16 mouse cellular contexts compared by ENCODE assay signal in the genomic region with DNA sequence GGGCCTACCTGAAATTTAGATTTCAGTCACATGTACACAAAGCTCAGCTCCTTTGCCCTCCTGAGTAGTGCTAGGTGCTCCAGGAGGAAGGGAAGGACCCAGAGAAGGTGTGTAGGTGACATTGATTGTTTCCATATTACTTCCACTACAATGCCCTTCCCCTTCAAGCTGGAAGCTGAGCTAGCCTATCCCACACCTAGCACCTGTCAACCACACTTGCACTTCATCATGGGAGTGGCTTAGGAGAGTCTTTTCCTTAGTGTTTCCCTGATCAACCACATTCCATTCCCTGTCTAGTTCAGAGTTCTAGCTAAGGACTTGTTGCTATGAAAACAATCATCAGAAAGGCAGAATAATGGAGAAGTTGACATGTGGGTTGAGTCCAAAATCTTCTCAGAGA. TPM values are rescaled to one million over a fixed set of nuclear protein-coding genes. Genes with fewer than 3 reads are reported as not detected.
"Had no signal": no experiment of that assay in that cellular context is flagged by ENCODE, and none has a peak within 500 bp of the region (broad histone marks: within the 10 kb centered on the region; RNA-seq: fewer than 3 reads in every experiment).

No protein-coding gene starts in this region.

- H3K9ac ChIP-seq: limb, embryonic 13.5 days; liver, embryonic 15.5 days; midbrain, embryonic 12.5 days; neural tube, embryonic 13.5 days had no signal

- H3K27ac ChIP-seq: limb, embryonic 13.5 days; liver, embryonic 15.5 days; macrophage; midbrain, embryonic 12.5 days; neural tube, embryonic 13.5 days had no signal

- H3K9me3 ChIP-seq: limb, embryonic 13.5 days; liver, embryonic 15.5 days; midbrain, embryonic 12.5 days; neural tube, embryonic 13.5 days had no signal

- H3K4me1 ChIP-seq: liver, embryonic 15.5 days; megakaryocyte, embryonic 14.5 days; neural tube, embryonic 13.5 days had no signal

- ATAC-seq: midbrain, embryonic 16.5 days had no signal

- H3K4me3 ChIP-seq: limb, embryonic 13.5 days; liver, embryonic 15.5 days; megakaryocyte, embryonic 14.5 days; midbrain, embryonic 12.5 days; neural tube, embryonic 13.5 days had no signal

- H3K36me3 ChIP-seq: limb, embryonic 13.5 days; liver, embryonic 15.5 days; midbrain, embryonic 12.5 days; neural tube, embryonic 13.5 days had no signal

- H3K27me3 ChIP-seq: limb, embryonic 13.5 days; liver, embryonic 15.5 days; midbrain, embryonic 12.5 days; neural tube, embryonic 13.5 days had no signal

- DNase-seq: kidney, adult 18-20 months; kidney, postnatal 25 days; retina, postnatal 1 day; right cerebral cortex, postnatal 14 days; thymus, postnatal 4 days had no signal

- H3K4me2 ChIP-seq: limb, embryonic 13.5 days; liver, embryonic 11.5 days; liver, embryonic 15.5 days; midbrain, embryonic 12.5 days; neural tube, embryonic 13.5 days had no signal

RNA-seq across cellular contexts. Expression of a gene that starts 5.4 kb away (rescaled TPM):
- polyA plus RNA-seq: liver, embryonic 15.5 days; macrophage; midbrain, embryonic 12.5 days; midbrain, embryonic 16.5 days; neural tube, embryonic 13.5 days had no signal

RNA-seq across cellular contexts. Expression of a gene that starts 38.8 kb away (rescaled TPM):
- polyA plus RNA-seq: kidney, embryonic 14.5 days; limb, embryonic 13.5 days; liver, embryonic 11.5 days; liver, embryonic 15.5 days; macrophage; midbrain, embryonic 12.5 days; midbrain, embryonic 16.5 days; neural tube, embryonic 13.5 days; spleen, adult 2 months had no signal

RNA-seq across cellular contexts. Expression of a gene that starts 55.2 kb away (rescaled TPM):
- polyA plus RNA-seq: kidney, embryonic 14.5 days; limb, embryonic 13.5 days; liver, embryonic 11.5 days; liver, embryonic 15.5 days; macrophage; midbrain, embryonic 12.5 days; midbrain, embryonic 16.5 days; neural tube, embryonic 13.5 days; spleen, adult 2 months; stomach, embryonic 16.5 days had no signal
